Mouse (Mus musculus) small intestine, adult 2 months (tissue): ENCODE results near the gene 4930523C07Rik. TPM values are rescaled to one million over a fixed set of nuclear protein-coding genes. Genes with fewer than 3 reads are reported as not detected.

Experiments used
- H3K27ac ChIP-seq: fragments of 200-500 bp; 2 replicates; pipeline ENCODE4 v1.5.1; 2012; ENCODE audit warnings: low read depth, low read length, control low read depth, inconsistent platforms; ENCODE audit not compliant: insufficient read depth
- H3K27me3 ChIP-seq: fragments of 200-500 bp; 2 replicates; pipeline ENCODE4 v1.6.1; 2012; ENCODE audit warnings: mild to moderate bottlenecking, moderate library complexity, low read length, inconsistent platforms; ENCODE audit not compliant: control insufficient read depth, insufficient read depth
- H3K36me3 ChIP-seq: fragments of 200-500 bp; 2 replicates; pipeline ENCODE4 v1.6.1; 2012; ENCODE audit warnings: mild to moderate bottlenecking, low read length, control low read depth, inconsistent platforms; ENCODE audit not compliant: control insufficient read depth, insufficient read depth
- H3K4me1 ChIP-seq: fragments of 200-500 bp; 2 replicates; pipeline ENCODE4 v1.6.1; 2012; ENCODE audit warnings: low read length, inconsistent platforms, mixed read lengths; ENCODE audit not compliant: control insufficient read depth, insufficient read depth, insufficient read length
- H3K4me3 ChIP-seq: fragments of 200-500 bp; 2 replicates; pipeline ENCODE4 v1.5.1; 2012; ENCODE audit warnings: low read depth, mild to moderate bottlenecking, control low read depth, inconsistent platforms, low read length, moderate library complexity
- CTCF ChIP-seq: fragments of 200-500 bp; IDR thresholded peaks from 2 replicates; pipeline ENCODE4 v1.5.1; 2012; ENCODE audit warnings: low read depth, mild to moderate bottlenecking, control low read depth, inconsistent platforms, low read length, moderate library complexity, mixed read lengths; ENCODE audit not compliant: insufficient replicate concordance, insufficient read length; ENCODE audit errors: extremely low read depth
- POLR2A ChIP-seq: fragments of 200-500 bp; IDR thresholded peaks from 2 replicates; pipeline ENCODE4 v1.6.1; 2012; ENCODE audit warnings: low read depth, mild to moderate bottlenecking, control low read depth, inconsistent platforms, low read length, moderate library complexity
- WGBS: fragments of 180-500 bp; shearing (Covaris S2); methylation state at CpG from one replicate; pipeline ENCODE4 v1.1.7; 2018; 5-methylcytosine and 5-hydroxymethylcytosine counted together
- polyA plus RNA-seq: library from polyadenylated mRNA; depleted of rRNA; stranded (reverse); fragments of >200 nt; gene quantifications from 2 replicates; pipeline ENCODE4 v1.2.3, GENCODE M21; 2012

4930523C07Rik gene
- polyA plus RNA-seq, 1 experiment, result 2.1 TPM

DNA sequence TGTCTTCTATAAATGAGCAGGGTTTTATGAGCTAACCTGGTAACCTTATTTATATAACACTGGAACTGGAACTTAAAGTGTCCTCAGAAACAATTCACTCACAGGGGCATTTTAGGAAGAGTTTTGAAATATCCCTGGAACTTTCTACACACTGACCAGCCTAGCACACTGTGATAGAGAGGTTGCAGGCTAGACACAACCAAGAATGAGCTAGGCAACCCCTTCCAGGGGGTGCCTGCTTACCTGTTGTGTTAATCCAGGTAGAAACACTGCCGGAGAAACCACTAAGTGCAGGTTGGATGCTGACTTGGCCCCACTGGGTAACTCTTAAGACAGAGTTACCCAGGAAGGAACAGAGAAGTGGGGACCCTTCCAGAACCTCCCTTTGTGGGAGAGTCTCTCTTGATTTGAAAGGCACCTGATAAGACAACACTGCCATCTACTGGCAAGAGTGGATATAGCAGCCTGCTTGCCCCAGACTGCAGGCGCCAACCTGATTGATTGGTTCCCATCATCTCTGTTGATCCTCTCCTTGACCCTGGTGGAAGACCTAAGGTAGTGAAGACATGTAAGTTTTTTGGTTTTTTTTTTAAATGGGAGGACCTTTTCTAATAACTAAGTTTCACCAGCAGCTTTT lies 36.7 kb downstream of the 4930523C07Rik start:
- 28% methylated on average over 2 of the region's 2 CpGs for WGBS
- H3K4me3 ChIP-seq, result no peak overlapping the region
- no peaks in the 10 kb centered on the region for H3K27me3 ChIP-seq
- no peak for TF ChIP-seq POLR2A
- peak; percentile 86; the same call in 1 of the 2 replicates for TF ChIP-seq CTCF
- H3K36me3 ChIP-seq, result 0 out of 2 replicates have a peak, but pooled peaks cover 4% of the 10 kb centered on the region
- peaks cover 6% of the 10 kb centered on the region; the same call in 1 of the 2 replicates for H3K4me1 ChIP-seq
- H3K27ac ChIP-seq, result no peak overlapping the region

DNA sequence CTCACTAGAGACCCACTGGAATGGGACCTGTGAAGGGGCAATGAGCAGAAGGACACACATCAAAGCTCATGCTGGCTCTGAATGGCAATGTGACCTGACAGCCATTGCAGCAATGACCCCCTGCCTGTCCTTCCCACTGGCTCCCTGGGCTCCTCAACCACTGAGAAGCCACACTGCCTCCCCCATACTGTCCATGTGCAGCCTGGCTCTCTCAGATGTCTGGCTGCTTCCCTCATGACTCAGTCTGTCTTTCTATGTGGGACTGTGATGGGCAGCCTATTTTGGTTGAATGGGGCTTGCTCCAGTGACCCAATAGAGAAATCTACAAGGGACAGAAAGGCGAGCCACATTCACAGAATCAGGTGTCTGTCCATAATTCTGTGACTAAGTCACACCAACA lies 38.5 kb downstream of the 4930523C07Rik start:
- TF ChIP-seq POLR2A, result no peak
- WGBS, result 53% methylated on average over 1 of the region's 1 CpGs
- Histone ChIP-seq H3K36me3 (no peaks in the 10 kb centered on the region), H3K4me3 (no peak overlapping the region), H3K27me3 (no peaks in the 10 kb centered on the region), H3K27ac (no peak overlapping the region), H3K4me1 (peaks cover 6% of the 10 kb centered on the region; the same call in 1 of the 2 replicates)

DNA sequence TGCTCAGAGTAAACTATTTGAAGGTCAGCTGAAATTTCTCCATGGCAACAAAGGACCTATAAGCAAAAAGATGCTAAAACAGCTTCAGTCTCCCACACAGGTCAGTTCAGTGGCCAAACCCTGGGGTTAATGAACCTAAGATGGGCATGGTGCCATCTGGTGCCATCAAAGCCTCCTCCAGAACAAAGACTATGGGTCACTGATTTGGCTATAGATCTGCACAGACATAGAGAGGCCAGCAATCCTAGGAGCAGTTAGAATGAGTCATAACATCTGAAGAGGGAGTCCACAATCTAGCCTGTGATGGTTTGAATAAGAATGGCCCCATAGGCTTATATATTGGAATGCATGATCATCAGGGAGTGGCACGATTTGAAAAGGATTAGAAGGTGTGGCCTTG lies 40.1 kb downstream of the 4930523C07Rik start:
- 71% methylated on average over 1 of the region's 1 CpGs for WGBS
- no peak for TF ChIP-seq POLR2A
- Histone ChIP-seq H3K27me3 (no peaks in the 10 kb centered on the region), H3K36me3 (no peaks in the 10 kb centered on the region), H3K4me1 (peaks cover 4% of the 10 kb centered on the region; the same call in 1 of the 2 replicates), H3K4me3 (no peak overlapping the region), H3K27ac (no peak overlapping the region)

DNA sequence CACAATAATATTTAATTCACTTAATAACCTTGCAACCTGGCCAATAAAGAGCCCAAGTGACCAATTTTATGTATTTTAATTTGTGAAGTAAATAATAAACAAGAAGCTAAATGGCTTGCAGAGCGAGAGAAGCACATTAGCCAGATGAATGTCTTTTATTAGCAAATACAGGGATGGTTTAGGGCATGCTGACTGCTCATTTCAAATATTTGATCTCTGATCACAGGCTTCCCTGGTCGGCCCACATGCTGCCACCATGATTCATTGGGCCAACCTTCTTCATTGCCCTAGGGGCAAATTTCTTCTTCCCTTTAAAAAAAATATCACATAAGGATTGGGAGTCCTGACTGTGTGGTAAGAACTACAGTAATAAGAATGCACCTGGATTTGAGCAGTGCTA lies 42.5 kb downstream of the 4930523C07Rik start:
- 67% methylated on average over 2 of the region's 2 CpGs for WGBS
- no peaks in the 10 kb centered on the region for H3K4me1 ChIP-seq
- no peaks in the 10 kb centered on the region for H3K27me3 ChIP-seq
- H3K4me3 ChIP-seq, result no peak overlapping the region
- no peaks in the 10 kb centered on the region for H3K36me3 ChIP-seq
- TF ChIP-seq POLR2A (no peak), CTCF (no peak)
- no peak overlapping the region for H3K27ac ChIP-seq

DNA sequence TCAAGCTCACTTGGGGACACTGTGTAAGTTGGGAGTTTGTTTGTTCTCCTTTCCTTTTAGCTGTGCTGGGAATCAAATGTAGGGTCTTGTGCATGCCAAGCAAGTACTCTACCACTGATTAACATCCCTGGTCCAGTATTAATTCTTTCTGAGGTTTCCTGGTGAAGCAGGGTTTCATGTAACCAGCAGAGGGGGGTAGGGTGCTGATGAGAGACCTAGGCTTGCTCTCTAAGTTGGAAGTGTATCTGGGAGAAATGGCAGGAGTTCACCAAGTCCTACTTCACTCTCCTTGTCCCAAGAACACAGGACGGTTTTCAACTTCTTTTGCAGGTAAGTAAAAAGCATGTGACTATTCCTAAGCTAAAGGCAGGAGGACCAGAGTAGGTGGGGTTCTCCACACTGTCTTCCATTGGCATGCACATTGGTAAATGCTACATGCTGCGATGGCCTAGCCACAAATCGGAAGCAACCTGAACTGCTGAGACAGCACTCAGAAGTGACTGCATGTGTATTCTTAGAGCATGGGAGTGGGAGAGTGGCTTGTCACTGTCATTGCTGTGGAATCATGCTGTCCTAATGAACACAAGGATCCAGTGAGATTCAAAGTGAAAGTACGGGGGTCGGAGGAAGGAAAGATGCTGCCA lies 55.6 kb downstream of the 4930523C07Rik start:
- TF ChIP-seq CTCF, result no peak
- no peak for TF ChIP-seq POLR2A
- H3K27ac ChIP-seq, result no peak overlapping the region
- 80% methylated on average over 5 of the region's 5 CpGs for WGBS
- no peaks in the 10 kb centered on the region for H3K36me3 ChIP-seq
- no peaks in the 10 kb centered on the region for H3K27me3 ChIP-seq
- H3K4me1 ChIP-seq, result no peaks in the 10 kb centered on the region
- H3K4me3 ChIP-seq, result no peak overlapping the region

DNA sequence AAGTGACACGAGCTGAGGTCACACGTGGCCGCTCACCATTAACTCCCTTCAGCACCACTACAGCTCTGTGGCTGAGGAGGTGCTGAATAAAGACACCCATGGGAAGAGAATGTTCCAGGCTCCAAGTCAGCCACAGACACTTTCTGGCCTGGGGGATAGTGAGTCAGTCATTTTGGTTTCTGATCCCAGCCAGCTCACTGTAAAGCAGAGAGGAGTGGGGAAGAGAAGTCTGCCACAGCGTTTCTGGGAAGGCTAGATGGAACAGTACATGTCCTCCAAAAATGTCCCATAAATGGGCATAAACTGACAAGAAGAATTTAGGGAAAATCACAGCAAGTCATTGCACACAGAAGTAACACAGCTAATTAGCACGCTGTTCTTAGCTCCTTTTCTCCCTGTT lies 56.8 kb downstream of the 4930523C07Rik start:
- no peaks in the 10 kb centered on the region for H3K27me3 ChIP-seq
- TF ChIP-seq CTCF (no peak), POLR2A (no peak)
- 79% methylated on average over 5 of the region's 5 CpGs for WGBS
- H3K36me3 ChIP-seq, result no peaks in the 10 kb centered on the region
- no peaks in the 10 kb centered on the region for H3K4me1 ChIP-seq
- no peak overlapping the region for H3K27ac ChIP-seq
- no peak overlapping the region for H3K4me3 ChIP-seq

DNA sequence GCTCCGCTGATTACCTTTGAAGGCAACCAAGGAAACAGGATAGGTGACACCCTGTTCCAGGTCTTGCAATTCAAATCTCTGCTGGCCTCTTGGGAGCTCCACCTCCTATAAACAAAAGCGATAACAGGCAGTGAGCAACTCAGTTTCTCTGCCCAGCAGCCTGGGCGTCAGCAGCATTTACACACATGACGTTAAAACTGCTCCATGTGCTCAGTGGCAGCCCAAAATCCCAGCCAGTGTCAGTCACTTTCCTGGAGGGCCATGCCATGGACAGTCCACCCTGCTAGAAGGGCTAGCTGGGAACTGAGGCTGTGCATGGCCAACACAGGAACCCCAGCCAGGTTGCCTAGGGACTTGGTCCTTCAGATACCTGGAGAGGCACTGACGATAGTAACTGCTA lies 61.2 kb downstream of the 4930523C07Rik start:
- 60% methylated on average over 5 of the region's 5 CpGs for WGBS
- H3K36me3 ChIP-seq, result no peaks in the 10 kb centered on the region
- no peak overlapping the region for H3K27ac ChIP-seq
- H3K4me1 ChIP-seq, result no peaks in the 10 kb centered on the region
- no peak overlapping the region for H3K4me3 ChIP-seq
- no peak for TF ChIP-seq CTCF
- no peaks in the 10 kb centered on the region for H3K27me3 ChIP-seq
